Comparison of ENCODE assay signal across 29 mouse cellular contexts in the genomic region with DNA sequence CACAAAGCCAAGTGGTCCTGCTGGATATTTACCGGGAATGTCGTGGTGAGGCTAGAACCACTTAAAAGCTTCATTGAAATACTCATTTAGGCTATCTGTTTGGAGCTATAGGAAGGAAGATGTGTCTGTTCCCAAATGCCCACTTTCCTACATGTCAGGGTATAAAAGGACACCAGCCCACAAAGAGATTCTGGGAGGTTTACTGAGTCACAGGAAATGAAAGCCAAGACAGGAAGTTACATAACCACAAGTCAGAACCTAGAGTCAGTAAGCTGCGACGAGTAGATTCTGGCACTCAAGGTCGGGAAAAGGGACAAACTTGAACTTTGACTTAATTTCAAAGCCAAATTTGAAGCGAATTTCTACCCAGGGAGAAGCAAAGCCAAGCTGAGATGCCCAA. TPM values are rescaled to one million over a fixed set of nuclear protein-coding genes. Genes with fewer than 3 reads are reported as not detected.
DNase-seq lines count a peak whose midpoint lies in the region; ATAC-seq and TF ChIP-seq lines count a peak whose summit lies in the region.
"Had no signal": no experiment of that assay in that cellular context is flagged by ENCODE, and none has a peak within 500 bp of the region (broad histone marks: within the 10 kb centered on the region; RNA-seq: fewer than 3 reads in every experiment).

No protein-coding gene starts in this region.

- dilution Hi-C loops in CH12.LX (cut with MboI; ENCODE audit: extremely low pct_ligation_motif_present, extremely low pct_unique_long_range_greater_than_20kb, low sequenced_read_pairs) = no loop called here

- H3K36me3 ChIP-seq in lung, embryonic 14.5 days (ENCODE audit: insufficient read depth) = no peaks in the 10 kb centered on the region
- H3K36me3 ChIP-seq in CH12.LX (replicated peaks in 1 of 2; ENCODE audit: control insufficient read depth in 1 of 2, insufficient read depth in 1 of 2, low read length in 1 of 2) = no peaks in the 10 kb centered on the region
- H3K36me3 ChIP-seq in hindbrain, embryonic 13.5 days = no peaks in the 10 kb centered on the region
- H3K36me3 ChIP-seq in forebrain, embryonic 10.5 days (replicated peaks) = no peaks in the 10 kb centered on the region
- H3K36me3 ChIP-seq: embryonic facial prominence, embryonic 12.5 days; embryonic facial prominence, embryonic 15.5 days; forebrain, embryonic 12.5 days; forebrain, embryonic 15.5 days; heart, embryonic 10.5 days; heart, embryonic 13.5 days; intestine, embryonic 15.5 days had no signal

- H3K4me2 ChIP-seq in lung, embryonic 14.5 days = no peak overlapping the region
- peak overlapping the region; percentile 1; the same call in 1 of the 2 replicates for H3K4me2 ChIP-seq in CH12.LX (ENCODE audit: insufficient read depth, low read depth, poor library complexity, severe bottlenecking)
- H3K4me2 ChIP-seq in hindbrain, embryonic 13.5 days = no peak overlapping the region
- H3K4me2 ChIP-seq: embryonic facial prominence, embryonic 12.5 days; embryonic facial prominence, embryonic 15.5 days; forebrain, embryonic 12.5 days; forebrain, embryonic 15.5 days; heart, embryonic 13.5 days; intestine, embryonic 15.5 days had no signal

- TF ChIP-seq EP300 in CH12.LX (IDR thresholded peaks at IDR 0.05; ENCODE audit: low read length) = peak; percentile 30; the same call in 1 of the 2 replicates

- no peak for ATAC-seq in lung, embryonic 14.5 days (ENCODE audit: insufficient read depth)
- ATAC-seq in megakaryocyte progenitor cell, adult 5-6 weeks (replicated peaks; ENCODE audit: poor library complexity) = peak; percentile 76
- ATAC-seq in hindbrain, embryonic 13.5 days (ENCODE audit: low FRiP score) = no peak
- ATAC-seq: forebrain, embryonic 15.5 days; hindbrain, embryonic 16.5 days; intestine, embryonic 15.5 days had no signal

- H3K4me1 ChIP-seq in lung, embryonic 14.5 days (ENCODE audit: insufficient read depth) = no peaks in the 10 kb centered on the region
- H3K4me1 ChIP-seq in CH12.LX (ENCODE audit: control insufficient read depth in 1 of 2, insufficient read depth in 2 of 2) = peaks cover 0 to 9% of the 10 kb centered on the region in 2 experiments; a peak in 2 of 4 replicates
- no peaks in the 10 kb centered on the region for H3K4me1 ChIP-seq in hindbrain, embryonic 13.5 days (replicated peaks)
- no peaks in the 10 kb centered on the region for H3K4me1 ChIP-seq in forebrain, embryonic 10.5 days
- H3K4me1 ChIP-seq: embryonic facial prominence, embryonic 12.5 days; embryonic facial prominence, embryonic 15.5 days; forebrain, embryonic 12.5 days; forebrain, embryonic 15.5 days; heart, embryonic 10.5 days; heart, embryonic 13.5 days; intestine, embryonic 15.5 days had no signal

- TF ChIP-seq CTCF in lung, embryonic 14.5 days (IDR thresholded peaks at IDR 0.05; ENCODE audit: low read depth) = no peak
- no peak for TF ChIP-seq CTCF in CH12.LX (conservative IDR thresholded peaks at IDR 0.05 in 1 of 2, IDR thresholded peaks at IDR 0.05 in 1 of 2; ENCODE audit: low read depth in 2 of 2, low read length in 2 of 2)

- TF ChIP-seq RAD21 in CH12.LX (IDR thresholded peaks at IDR 0.05; ENCODE audit: low read depth, low read length) = no peak

- DNase-seq in lung, embryonic 14.5 days = peak; percentile 3
- DNase-seq in lung, postnatal 4 days = no peak
- peak; percentile 14 for DNase-seq in CH12.LX (ENCODE audit: extremely low read depth)
- peak; percentile 5 for DNase-seq in c-Kit-positive CD71-negative TER-119-negative erythroid progenitor cells, embryonic 14.5 days (ENCODE audit: low read depth)
- DNase-seq in cerebellum, adult 11 months = no peak
- no peak for DNase-seq in forebrain, embryonic 10.5 days (ENCODE audit: extremely low spot score, low spot score)
- DNase-seq: adrenal gland, adult 2 months; adrenal gland, postnatal 25 days; B cell, adult 2 months; cerebellum, adult 18-20 months; cerebellum, adult 9-10 months; cerebellum, postnatal 14 days; gastrocnemius, adult 2 months; gastrocnemius, postnatal 25 days; heart, adult 2 months; heart, postnatal 14 days; heart, postnatal 4 days; kidney, adult 11 months had no signal

- H3K79me2 ChIP-seq in CH12.LX (replicated peaks; ENCODE audit: control insufficient read depth, extremely low read depth, insufficient read depth, poor library complexity, severe bottlenecking) = no peaks in the 10 kb centered on the region

- H3K4me3 ChIP-seq in lung, embryonic 14.5 days (ENCODE audit: low read depth, low read length) = no peak overlapping the region
- H3K4me3 ChIP-seq in CH12.LX (replicated peaks in 1 of 3; ENCODE audit: low read depth in 2 of 3, low read length in 2 of 3, poor library complexity in 1 of 3) = no peak overlapping the region
- no peak overlapping the region for H3K4me3 ChIP-seq in hindbrain, embryonic 13.5 days
- no peak overlapping the region for H3K4me3 ChIP-seq in forebrain, embryonic 10.5 days
- H3K4me3 ChIP-seq: embryonic facial prominence, embryonic 12.5 days; embryonic facial prominence, embryonic 15.5 days; forebrain, embryonic 12.5 days; forebrain, embryonic 15.5 days; gastrocnemius, adult 2 months; heart, adult 2 months; heart, embryonic 10.5 days; heart, embryonic 13.5 days; intestine, embryonic 15.5 days had no signal

- in situ Hi-C loops in CH12.LX (cut with MboI; ENCODE audit: low pct_ligation_motif_present, low pct_unique_long_range_greater_than_20kb, low sequenced_read_pairs) = no loop called here

- no peaks in the 10 kb centered on the region for H3K9me3 ChIP-seq in lung, embryonic 14.5 days (ENCODE audit: low read depth, low read length)
- H3K9me3 ChIP-seq in CH12.LX (replicated peaks; ENCODE audit: low read length) = no peaks in the 10 kb centered on the region
- H3K9me3 ChIP-seq in hindbrain, embryonic 13.5 days = no peaks in the 10 kb centered on the region
- no peaks in the 10 kb centered on the region for H3K9me3 ChIP-seq in forebrain, embryonic 10.5 days
- H3K9me3 ChIP-seq: embryonic facial prominence, embryonic 12.5 days; embryonic facial prominence, embryonic 15.5 days; forebrain, embryonic 12.5 days; forebrain, embryonic 15.5 days; heart, embryonic 10.5 days; heart, embryonic 13.5 days; intestine, embryonic 15.5 days had no signal

- no peak overlapping the region for H3K27ac ChIP-seq in lung, embryonic 14.5 days (ENCODE audit: low read depth)
- H3K27ac ChIP-seq in CH12.LX (ENCODE audit: insufficient read depth, low read depth) = no peak overlapping the region
- no peak overlapping the region for H3K27ac ChIP-seq in hindbrain, embryonic 13.5 days
- H3K27ac ChIP-seq in forebrain, embryonic 10.5 days = no peak overlapping the region
- H3K27ac ChIP-seq: embryonic facial prominence, embryonic 12.5 days; embryonic facial prominence, embryonic 15.5 days; forebrain, embryonic 12.5 days; forebrain, embryonic 15.5 days; gastrocnemius, adult 2 months; heart, adult 2 months; heart, embryonic 10.5 days; heart, embryonic 13.5 days; intestine, embryonic 15.5 days had no signal

- no peak overlapping the region for H3K9ac ChIP-seq in lung, embryonic 14.5 days
- H3K9ac ChIP-seq in CH12.LX (ENCODE audit: insufficient read depth, low read depth) = no peak overlapping the region
- no peak overlapping the region for H3K9ac ChIP-seq in hindbrain, embryonic 13.5 days
- H3K9ac ChIP-seq: embryonic facial prominence, embryonic 12.5 days; embryonic facial prominence, embryonic 15.5 days; forebrain, embryonic 12.5 days; forebrain, embryonic 15.5 days; heart, embryonic 13.5 days; intestine, embryonic 15.5 days had no signal

- H3K27me3 ChIP-seq in lung, embryonic 14.5 days (ENCODE audit: insufficient read depth, low read length) = no peaks in the 10 kb centered on the region
- peaks cover under 1% of the 10 kb centered on the region for H3K27me3 ChIP-seq in CH12.LX (replicated peaks)
- no peaks in the 10 kb centered on the region for H3K27me3 ChIP-seq in hindbrain, embryonic 13.5 days
- H3K27me3 ChIP-seq in forebrain, embryonic 10.5 days (ENCODE audit: poor library complexity, severe bottlenecking) = no peaks in the 10 kb centered on the region
- H3K27me3 ChIP-seq: embryonic facial prominence, embryonic 12.5 days; embryonic facial prominence, embryonic 15.5 days; forebrain, embryonic 12.5 days; forebrain, embryonic 15.5 days; heart, embryonic 13.5 days; intestine, embryonic 15.5 days had no signal

- WGBS in lung, embryonic 14.5 days = 73% methylated on average over 6 of the region's 6 CpGs
- 87% methylated on average over 6 of the region's 6 CpGs for WGBS in hindbrain, embryonic 13.5 days
- WGBS in forebrain, embryonic 10.5 days = 85% methylated on average over 6 of the region's 6 CpGs

- TF ChIP-seq POLR2A in CH12.LX (IDR thresholded peaks at IDR 0.05; ENCODE audit: low read depth, low read length) = no peak

TF ChIP-seq in CH12.LX, 34 proteins besides CTCF, POLR2A, EP300 and RAD21:
- no peak for TF ChIP-seq E2F4 (IDR thresholded peaks at IDR 0.05; ENCODE audit: insufficient replicate concordance, low read depth, low read length)
- TF ChIP-seq GABPA (IDR thresholded peaks at IDR 0.05; ENCODE audit: insufficient replicate concordance, low read depth, low read length) = no peak
- TF ChIP-seq ZKSCAN1 (IDR thresholded peaks at IDR 0.05; ENCODE audit: borderline replicate concordance, low read depth, low read length) = no peak
- no peak for TF ChIP-seq BHLHE40 (IDR thresholded peaks at IDR 0.05; ENCODE audit: low read depth, low read length)
- TF ChIP-seq MAZ (IDR thresholded peaks at IDR 0.05; ENCODE audit: low read depth, low read length) = no peak
- no peak for TF ChIP-seq POLR2AphosphoS2 (IDR thresholded peaks at IDR 0.05; ENCODE audit: low read depth, low read length)
- TF ChIP-seq IRF4 (IDR thresholded peaks at IDR 0.05; ENCODE audit: low read depth, low read length) = no peak
- no peak for TF ChIP-seq CHD2 (IDR thresholded peaks at IDR 0.05; ENCODE audit: low read length)
- no peak for TF ChIP-seq MXI1 (IDR thresholded peaks at IDR 0.05; ENCODE audit: low read depth, low read length)
- no peak for TF ChIP-seq ZMIZ1 (IDR thresholded peaks at IDR 0.05; ENCODE audit: low read depth, low read length)
- no peak for TF ChIP-seq JUND (conservative IDR thresholded peaks at IDR 0.05; ENCODE audit: low read depth, low read length)
- no peak for TF ChIP-seq ELF1 (IDR thresholded peaks at IDR 0.05; ENCODE audit: low read depth, low read length)

RNA-seq across cellular contexts. Expression of a gene that starts 30.9 kb away (rescaled TPM):
- 0.01 and 0.08 TPM in 2 replicates for polyA plus RNA-seq in lung, embryonic 14.5 days (2014; fragmentation: Nextera tagmentation; extraction: Ambion mirVana)
- total RNA-seq in CH12.LX (2012; rRNA removed) = not detected in 2 replicates
- total RNA-seq in CH12.LX (2014; rRNA removed) = not detected in 2 replicates
- not detected in 2 replicates for polyA plus RNA-seq in CH12.LX (2012; ENCODE audit: insufficient read length, low read depth)
- not detected in 2 replicates for total RNA-seq in megakaryocyte progenitor cell, adult 5-6 weeks (2015)
- not detected in 2 replicates for total RNA-seq in megakaryocyte progenitor cell, adult 5-6 weeks (2017)
- 5.3 TPM in 2 replicates for polyA plus RNA-seq in hindbrain, embryonic 13.5 days (2015; fragmentation: Nextera tagmentation; extraction: Ambion mirVana)
- 0.19 and 0.36 TPM in 2 replicates for polyA plus RNA-seq in forebrain, embryonic 10.5 days (2016; fragmentation: Nextera tagmentation; extraction: Ambion mirVana)
- total RNA-seq: MEL had no signal

Comparison
In these comparisons a context has a peak if more than half of its experiments do, and no peak if none do; other contexts are left out.
1. DNase-seq: peak in lung, embryonic 14.5 days (single experiment), CH12.LX (single experiment) and c-Kit-positive CD71-negative TER-119-negative erythroid progenitor cells, embryonic 14.5 days (single experiment); none in lung, postnatal 4 days (0 of 2), cerebellum, adult 11 months (single experiment) and forebrain, embryonic 10.5 days (single experiment).